12 mouse cellular contexts compared by ENCODE assay signal in the genomic region with DNA sequence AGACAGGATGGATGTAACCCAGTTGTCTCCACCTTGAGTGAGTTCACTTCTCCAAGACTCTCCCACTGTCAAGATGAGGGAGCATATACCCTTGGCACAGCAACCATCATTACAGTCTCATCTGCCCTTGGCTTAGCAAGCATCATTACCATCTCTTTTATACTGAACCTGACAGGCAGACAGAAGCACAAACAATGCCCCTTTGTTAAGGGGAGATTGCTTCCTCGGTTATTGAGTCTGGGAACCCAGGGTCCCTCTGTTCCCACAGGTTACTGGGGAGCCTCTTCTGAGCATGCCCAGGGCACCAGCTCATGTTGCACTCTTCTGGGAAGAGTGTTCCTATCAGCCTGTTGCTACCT.
DNase-seq lines count a peak whose midpoint lies in the region; ATAC-seq and TF ChIP-seq lines count a peak whose summit lies in the region.
"Had no signal": no experiment of that assay in that cellular context is flagged by ENCODE, and none has a peak within 500 bp of the region (broad histone marks: within the 10 kb centered on the region; RNA-seq: fewer than 3 reads in every experiment).

No protein-coding gene starts in this region.

- H3K9me3 ChIP-seq in kidney, embryonic 16.5 days (ENCODE audit: low read length) = no peaks in the 10 kb centered on the region
- no peaks in the 10 kb centered on the region for H3K9me3 ChIP-seq in forebrain, embryonic 15.5 days
- H3K9me3 ChIP-seq in limb, embryonic 12.5 days = no peaks in the 10 kb centered on the region
- H3K9me3 ChIP-seq: embryonic facial prominence, embryonic 12.5 days; intestine, embryonic 15.5 days had no signal

- no peak for TF ChIP-seq CTCF in cerebellum, adult 2 months (IDR thresholded peaks at IDR 0.05; ENCODE audit: borderline replicate concordance, insufficient read depth, low read depth, low read length)

- H3K36me3 ChIP-seq in kidney, embryonic 16.5 days (ENCODE audit: insufficient read depth, low read length) = no peaks in the 10 kb centered on the region
- H3K36me3 ChIP-seq in forebrain, embryonic 15.5 days = peaks cover 7% of the 10 kb centered on the region; the same call in 1 of the 2 replicates
- peaks cover 81% of the 10 kb centered on the region for H3K36me3 ChIP-seq in limb, embryonic 12.5 days
- H3K36me3 ChIP-seq: intestine, embryonic 15.5 days had no signal

- 17% methylated on average over 1 of the region's 1 CpGs for WGBS in kidney, embryonic 16.5 days
- WGBS in forebrain, embryonic 15.5 days = 7% methylated on average over 1 of the region's 1 CpGs
- WGBS in limb, embryonic 12.5 days = 46% methylated on average over 1 of the region's 1 CpGs
- WGBS in cerebellum, adult 2 months = 74% methylated on average over 1 of the region's 1 CpGs

- peak overlapping the region; percentile 41 for H3K27ac ChIP-seq in kidney, embryonic 16.5 days (ENCODE audit: low read length)
- 0 out of 2 replicates have a peak overlapping the region, but pooled peaks have one; percentile 25 for H3K27ac ChIP-seq in forebrain, embryonic 15.5 days (replicated peaks)
- H3K27ac ChIP-seq in limb, embryonic 12.5 days = 0 out of 2 replicates have a peak overlapping the region, but pooled peaks have one; percentile 5
- H3K27ac ChIP-seq in cerebellum, adult 2 months (ENCODE audit: insufficient read depth, low read length) = no peak overlapping the region

- H3K4me1 ChIP-seq in kidney, embryonic 16.5 days (ENCODE audit: insufficient read depth, low read length) = peaks cover 45% of the 10 kb centered on the region
- peaks cover 34% of the 10 kb centered on the region for H3K4me1 ChIP-seq in forebrain, embryonic 15.5 days
- peaks cover 70% of the 10 kb centered on the region for H3K4me1 ChIP-seq in limb, embryonic 12.5 days (replicated peaks)
- H3K4me1 ChIP-seq in cerebellum, adult 2 months (ENCODE audit: control insufficient read depth, insufficient read depth, low read length) = no peaks in the 10 kb centered on the region

- no peak overlapping the region for H3K4me3 ChIP-seq in kidney, embryonic 16.5 days (ENCODE audit: low read length)
- no peak overlapping the region for H3K4me3 ChIP-seq in forebrain, embryonic 15.5 days
- no peak overlapping the region for H3K4me3 ChIP-seq in limb, embryonic 12.5 days (replicated peaks)
- no peak overlapping the region for H3K4me3 ChIP-seq in cerebellum, adult 2 months (replicated peaks; ENCODE audit: insufficient read depth, low read depth, low read length)
- H3K4me3 ChIP-seq: embryonic facial prominence, embryonic 12.5 days; intestine, embryonic 15.5 days; layer of hippocampus, adult 2 months had no signal

- no peak for TF ChIP-seq POLR2A in cerebellum, adult 2 months (IDR thresholded peaks at IDR 0.05; ENCODE audit: borderline replicate concordance, insufficient read depth, low read length)

- peak; percentile 10; the same call in 1 of the 2 replicates for ATAC-seq in kidney, embryonic 16.5 days (ENCODE audit: low FRiP score, low TSS enrichment)
- ATAC-seq in forebrain, embryonic 15.5 days (replicated peaks) = 0 out of 2 replicates have a peak, but pooled peaks have one; percentile 7
- ATAC-seq in limb, embryonic 12.5 days (ENCODE audit: insufficient number of reproducible peaks, insufficient read depth, low FRiP score, low TSS enrichment, low read depth) = no peak
- ATAC-seq: intestine, embryonic 15.5 days had no signal

- H3K9ac ChIP-seq in kidney, embryonic 16.5 days (replicated peaks; ENCODE audit: low read length) = no peak overlapping the region
- no peak overlapping the region for H3K9ac ChIP-seq in forebrain, embryonic 15.5 days (replicated peaks)
- no peak overlapping the region for H3K9ac ChIP-seq in limb, embryonic 12.5 days (replicated peaks)
- H3K9ac ChIP-seq: embryonic facial prominence, embryonic 12.5 days; intestine, embryonic 15.5 days had no signal

- no peak overlapping the region for H3K4me2 ChIP-seq in kidney, embryonic 16.5 days (replicated peaks; ENCODE audit: low read depth, low read length)
- H3K4me2 ChIP-seq in forebrain, embryonic 15.5 days (replicated peaks) = no peak overlapping the region
- H3K4me2 ChIP-seq in limb, embryonic 12.5 days = no peak overlapping the region
- H3K4me2 ChIP-seq: embryonic facial prominence, embryonic 12.5 days; intestine, embryonic 15.5 days had no signal

- no peaks in the 10 kb centered on the region for H3K27me3 ChIP-seq in kidney, embryonic 16.5 days (ENCODE audit: insufficient read depth, low read length)
- no peaks in the 10 kb centered on the region for H3K27me3 ChIP-seq in forebrain, embryonic 15.5 days
- no peaks in the 10 kb centered on the region for H3K27me3 ChIP-seq in limb, embryonic 12.5 days
- no peaks in the 10 kb centered on the region for H3K27me3 ChIP-seq in cerebellum, adult 2 months (ENCODE audit: control insufficient read depth, insufficient read depth, low read length)
- H3K27me3 ChIP-seq: embryonic facial prominence, embryonic 12.5 days; intestine, embryonic 15.5 days had no signal

- DNase-seq in kidney, postnatal 4 days = no peak
- peak; percentile 80 for DNase-seq in retina, embryonic 14.5 days (ENCODE audit: low spot score)
- no peak for DNase-seq in spleen, postnatal 4 days (ENCODE audit: low spot score in 2 of 2)
- no peak for DNase-seq in cerebellum, adult 2 months
- DNase-seq: adrenal gland, postnatal 14 days; lung, adult 2 months had no signal
